Mouse (Mus musculus) intestine, embryonic 14.5 days (tissue): ENCODE measurements around the gene Mrps36. TPM values are rescaled to one million over a fixed set of nuclear protein-coding genes. Genes with fewer than 3 reads are reported as not detected.
"Not testable (repeated sequence)": the region's sequence is repeated elsewhere in the genome, so short reads cannot be mapped to it uniquely, and the experiment has no call there.

Experiments used
- ATAC-seq: fragments of 200-750 bp; cut with Nextera tagmentation; replicated peaks from 2 replicates; pipeline ENCODE4 v1.8.0; 2017; ENCODE audit warnings: low read depth, moderate number of reproducible peaks, moderate TSS enrichment, moderate library complexity; ENCODE audit not compliant: low FRiP score, low TSS enrichment
- DNase-seq: peaks from one replicate; pipeline ENCODE4 v3.0.0-alpha.2; 2018; ENCODE audit warnings: low spot score
- H3K27ac ChIP-seq: fragments of 300-500 bp; sonication (generic); 2 replicates; pipeline ENCODE4 v1.5.1; 2014; ENCODE audit warnings: low read depth, mild to moderate bottlenecking, control low read depth
- H3K27me3 ChIP-seq: fragments of 300-500 bp; sonication (generic); replicated peaks from 2 replicates; pipeline ENCODE4 v1.6.1; 2014; ENCODE audit warnings: low read length, control low read depth; ENCODE audit not compliant: control insufficient read depth, insufficient read depth
- H3K36me3 ChIP-seq: fragments of 300-500 bp; sonication (generic); 2 replicates; pipeline ENCODE4 v1.6.1; 2014; ENCODE audit warnings: low read length, control low read depth; ENCODE audit not compliant: control insufficient read depth, insufficient read depth
- H3K4me1 ChIP-seq: fragments of 300-500 bp; sonication (generic); replicated peaks from 2 replicates; pipeline ENCODE4 v1.6.1; 2014; ENCODE audit warnings: low read length, control low read depth, mixed read lengths; ENCODE audit not compliant: control insufficient read depth, insufficient read depth
- H3K4me2 ChIP-seq: fragments of 300-500 bp; sonication (generic); 2 replicates; pipeline ENCODE4 v1.6.1; 2014; ENCODE audit warnings: low read length
- H3K4me3 ChIP-seq: fragments of 300-500 bp; sonication (generic); 2 replicates; pipeline ENCODE4 v1.5.1; 2014; ENCODE audit warnings: low read depth, low read length, control low read depth, mixed read lengths
- H3K9ac ChIP-seq: fragments of 300-500 bp; sonication (generic); 2 replicates; pipeline ENCODE4 v1.6.1; 2014; ENCODE audit warnings: mild to moderate bottlenecking, low read length
- H3K9me3 ChIP-seq: fragments of 300-500 bp; sonication (generic); 2 replicates; pipeline ENCODE4 v1.6.1; 2016; ENCODE audit warnings: low read length, control low read depth; ENCODE audit not compliant: control insufficient read depth
- WGBS: fragments of 180-500 bp; shearing (Covaris S2); extraction: QIAGEN DNeasy Blood & Tissue Kit; methylation state at CpG from one replicate; pipeline ENCODE4 v1.1.7; 2014; 5-methylcytosine and 5-hydroxymethylcytosine counted together
- polyA plus RNA-seq: library from polyadenylated mRNA; unstranded; fragments of >200 nt; fragmentation: Nextera tagmentation; extraction: Ambion mirVana; gene quantifications from 2 replicates; pipeline ENCODE4 v1.2.1, GENCODE M21; 2014

Gene Mrps36
- polyA plus RNA-seq, 1 experiment from 2014 or later, result 219 TPM

DNA sequence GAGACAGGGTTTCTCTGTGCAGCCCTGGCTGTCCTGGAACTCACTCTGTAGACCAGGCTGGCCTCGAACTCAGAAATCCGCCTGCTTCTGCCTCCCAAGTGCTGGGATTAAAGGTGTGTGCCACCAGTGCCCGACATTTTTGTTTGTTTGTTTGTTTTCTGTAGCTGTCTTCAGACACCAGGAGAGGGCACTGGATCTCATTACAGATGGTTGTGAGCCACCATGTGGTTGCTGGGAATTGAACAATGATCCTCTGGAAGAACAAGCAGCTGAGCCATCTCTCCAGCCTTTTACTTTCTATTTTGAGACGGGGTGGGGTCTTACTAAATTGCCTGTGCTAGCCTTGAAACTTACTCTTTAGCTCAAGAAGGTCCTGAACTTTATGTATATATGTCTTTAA, 15.9 kb downstream of the Mrps36 start:
- peaks cover 23% of the 10 kb centered on the region for H3K36me3 ChIP-seq
- not testable (repeated sequence) for H3K27me3 ChIP-seq, DNase-seq, H3K9ac ChIP-seq, H3K4me3 ChIP-seq, H3K9me3 ChIP-seq, ATAC-seq, H3K27ac ChIP-seq, H3K4me2 ChIP-seq, H3K4me1 ChIP-seq
- WGBS, result 95% methylated on average over 4 of the region's 4 CpGs

GRCm38 (mm10) chr13:100728086-100728485, 16.4 kb downstream of the Mrps36 start:
- H3K4me3 ChIP-seq, result no peak overlapping the region

GRCm38 (mm10) chr13:100725194-100725593, 19.3 kb downstream of the Mrps36 start:
- Histone ChIP-seq H3K9ac (no peak overlapping the region), H3K36me3 (peaks cover 49% of the 10 kb centered on the region), H3K4me2 (no peak overlapping the region), H3K4me1 (peaks cover 9% of the 10 kb centered on the region), H3K9me3 (no peaks in the 10 kb centered on the region), H3K27ac (no peak overlapping the region), H3K27me3 (no peaks in the 10 kb centered on the region), H3K4me3 (no peak overlapping the region)
- DNase-seq (no peak), ATAC-seq (no peak)
- 89% methylated on average over 10 of the region's 10 CpGs for WGBS

More at GRCm38 (mm10) chr13:100728086-100728485, 16.4 kb downstream of the Mrps36 start:
- ATAC-seq (no peak), DNase-seq (no peak)
- Histone ChIP-seq H3K27ac (no peak overlapping the region), H3K27me3 (no peaks in the 10 kb centered on the region), H3K9me3 (no peaks in the 10 kb centered on the region), H3K9ac (no peak overlapping the region), H3K4me1 (peaks cover 9% of the 10 kb centered on the region), H3K4me2 (no peak overlapping the region), H3K36me3 (peaks cover 23% of the 10 kb centered on the region)
- 93% methylated on average over 5 of the region's 5 CpGs for WGBS

- no peak for DNase-seq
- H3K36me3 ChIP-seq, result peaks cover 59% of the 10 kb centered on the region
- WGBS, result 84% methylated on average over 7 of the region's 7 CpGs
Observed at GRCm38 (mm10) chr13:100724051-100724754, 20.3 kb downstream of the Mrps36 start.

GRCm38 (mm10) chr13:100721656-100722055, 22.8 kb downstream of the Mrps36 start:
- no peak overlapping the region for H3K27ac ChIP-seq
- no peak overlapping the region for H3K4me2 ChIP-seq
- H3K36me3 ChIP-seq, result peaks cover 64% of the 10 kb centered on the region
- 93% methylated on average over 5 of the region's 5 CpGs for WGBS
- no peak overlapping the region for H3K9ac ChIP-seq
- no peaks in the 10 kb centered on the region for H3K27me3 ChIP-seq
- no peaks in the 10 kb centered on the region for H3K9me3 ChIP-seq
- no peak for ATAC-seq
- H3K4me1 ChIP-seq, result no peaks in the 10 kb centered on the region
- H3K4me3 ChIP-seq, result no peak overlapping the region
- DNase-seq, result no peak

More at GRCm38 (mm10) chr13:100724051-100724754, 20.3 kb downstream of the Mrps36 start:
- H3K4me2 ChIP-seq, result no peak overlapping the region
- no peak overlapping the region for H3K27ac ChIP-seq
- H3K27me3 ChIP-seq, result no peaks in the 10 kb centered on the region
- H3K9ac ChIP-seq, result no peak overlapping the region
- no peaks in the 10 kb centered on the region for H3K9me3 ChIP-seq
- ATAC-seq, result no peak
- H3K4me1 ChIP-seq, result peaks cover 3% of the 10 kb centered on the region
- H3K4me3 ChIP-seq, result no peak overlapping the region

DNA sequence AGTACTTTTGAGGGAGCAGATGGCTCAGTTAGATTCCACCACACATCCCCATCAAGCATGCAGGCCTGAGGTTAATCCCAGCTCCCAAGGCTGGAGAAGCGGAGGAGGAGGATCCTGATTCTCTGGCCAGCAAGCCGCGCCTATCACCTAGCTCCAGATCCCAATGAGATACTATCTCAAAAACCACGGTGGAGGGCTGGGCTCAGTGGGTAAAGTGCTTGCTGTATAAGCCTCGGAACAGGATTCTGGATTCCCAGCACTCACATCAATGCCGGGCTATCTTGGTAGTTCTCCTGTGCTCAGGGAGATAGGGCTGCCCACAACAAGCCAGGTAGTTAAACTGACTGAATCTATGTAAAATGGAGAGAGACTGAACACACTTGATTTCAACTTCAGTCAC, 29.0 kb downstream of the Mrps36 start:
- Histone ChIP-seq H3K4me1 (no peaks in the 10 kb centered on the region), H3K9me3 (no peaks in the 10 kb centered on the region), H3K27me3 (no peaks in the 10 kb centered on the region), H3K27ac (no peak overlapping the region), H3K9ac (no peak overlapping the region), H3K4me3 (no peak overlapping the region), H3K4me2 (no peak overlapping the region), H3K36me3 (peaks cover 86% of the 10 kb centered on the region)
- WGBS, result 89% methylated on average over 6 of the region's 6 CpGs
- ATAC-seq (no peak), DNase-seq (no peak)

DNA sequence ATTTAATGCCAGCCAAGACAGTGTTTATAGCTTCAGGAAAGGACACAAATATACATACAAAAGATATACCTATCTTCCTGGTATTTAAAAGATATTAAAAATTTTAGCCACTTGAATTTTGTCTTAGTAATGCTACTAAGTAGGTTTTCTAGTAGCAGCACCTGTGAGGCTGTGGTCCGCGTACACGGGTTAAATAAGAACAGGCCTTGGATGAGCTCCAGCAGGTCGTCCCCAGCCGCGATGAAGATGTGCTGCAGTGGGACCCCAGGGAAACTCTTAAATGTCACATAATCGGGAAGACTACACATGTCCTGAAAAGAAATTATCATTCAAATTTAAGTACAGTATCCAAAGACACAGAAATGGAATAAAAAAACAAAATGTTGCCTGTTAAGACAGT, 38.3 kb downstream of the Mrps36 start:
- Histone ChIP-seq H3K9ac (no peak overlapping the region), H3K4me1 (no peaks in the 10 kb centered on the region), H3K9me3 (no peaks in the 10 kb centered on the region), H3K4me3 (no peak overlapping the region), H3K27me3 (no peaks in the 10 kb centered on the region), H3K4me2 (no peak overlapping the region), H3K27ac (no peak overlapping the region), H3K36me3 (peaks cover 96% of the 10 kb centered on the region)
- WGBS, result 95% methylated on average over 7 of the region's 7 CpGs
- DNase-seq (no peak), ATAC-seq (no peak)

GRCm38 (mm10) chr13:100703468-100703867, 41.0 kb downstream of the Mrps36 start:
- Histone ChIP-seq H3K9me3 (no peaks in the 10 kb centered on the region), H3K9ac (no peak overlapping the region), H3K4me1 (no peaks in the 10 kb centered on the region), H3K27ac (no peak overlapping the region), H3K4me3 (no peak overlapping the region), H3K27me3 (no peaks in the 10 kb centered on the region), H3K4me2 (no peak overlapping the region), H3K36me3 (peaks cover 94% of the 10 kb centered on the region)
- ATAC-seq (no peak), DNase-seq (no peak)
- 95% methylated on average over 2 of the region's 2 CpGs for WGBS

DNA sequence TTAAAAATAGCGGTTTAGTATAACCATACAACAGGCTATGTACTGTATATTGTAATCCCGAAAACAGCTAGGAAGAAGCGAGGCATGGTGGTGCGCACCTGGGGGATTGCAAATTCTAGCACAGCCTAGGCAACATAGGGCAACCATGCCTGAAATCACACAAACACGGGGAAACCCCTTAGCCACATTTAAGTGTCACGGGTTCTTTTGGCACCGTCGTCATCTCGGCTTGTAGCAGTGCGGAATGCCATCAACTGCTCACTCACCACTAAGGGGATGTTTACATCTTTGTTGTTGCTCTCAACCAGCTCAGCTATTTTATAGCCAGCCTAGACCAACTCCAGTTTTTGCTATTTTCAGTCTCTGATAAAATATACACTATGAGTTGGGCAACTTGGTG, 45.6 kb downstream of the Mrps36 start:
- H3K4me2 ChIP-seq, result no peak overlapping the region
- H3K27me3 ChIP-seq, result no peaks in the 10 kb centered on the region
- H3K9me3 ChIP-seq, result no peaks in the 10 kb centered on the region
- no peaks in the 10 kb centered on the region for H3K4me1 ChIP-seq
- H3K9ac ChIP-seq, result no peak overlapping the region
- no peak for DNase-seq
- peaks cover 77% of the 10 kb centered on the region for H3K36me3 ChIP-seq
- ATAC-seq, result no peak
- no peak overlapping the region for H3K27ac ChIP-seq
- WGBS, result 92% methylated on average over 10 of the region's 10 CpGs
- H3K4me3 ChIP-seq, result no peak overlapping the region
